Mouse (Mus musculus) monocyte, adult 5-6 weeks (primary cell): ENCODE results near the gene Ibtk. TPM values are rescaled to one million over a fixed set of nuclear protein-coding genes. Genes with fewer than 3 reads are reported as not detected.

Source experiments
- ATAC-seq: fragments of 153-309, 156-312 bp; replicated peaks from 2 replicates; pipeline ENCODE4 v1.8.0; 2017; ENCODE audit warnings: mild to moderate bottlenecking; ENCODE audit not compliant: low TSS enrichment, insufficient number of reproducible peaks, severe bottlenecking, poor library complexity, low FRiP score
- total RNA-seq: library from RNA; stranded (forward); fragments of 200-1000, 200-491, 200-594 nt; gene quantifications from 3 replicates; pipeline ENCODE4 v1.2.3, GENCODE M21; 2017

The Ibtk gene
- total RNA-seq, 1 experiment from 2014 or later = 57.6 TPM

- no peak for ATAC-seq
Measured at GRCm38 (mm10) chr9:85724078-85724477, 25.1 kb downstream of the Ibtk start.

- no peak for ATAC-seq
Measured at GRCm38 (mm10) chr9:85717336-85717735, 31.8 kb downstream of the Ibtk start.

- no peak for ATAC-seq
Measured at GRCm38 (mm10) chr9:85707302-85707701, 41.8 kb downstream of the Ibtk start.

- ATAC-seq = no peak
Measured at GRCm38 (mm10) chr9:85701981-85702380, 47.2 kb downstream of the Ibtk start.

GRCm38 (mm10) chr9:85695606-85696005 is 53.5 kb downstream of the Ibtk start:
- ATAC-seq = no peak

GRCm38 (mm10) chr9:85693231-85694116 is 55.7 kb downstream of the Ibtk start:
- ATAC-seq = no peak

- no peak; the same call in 1 of the 2 replicates for ATAC-seq
Measured at GRCm38 (mm10) chr9:85685010-85685409, 64.1 kb downstream of the Ibtk start.

GRCm38 (mm10) chr9:85675131-85675905 is 73.8 kb downstream of the Ibtk start:
- ATAC-seq = no peak

GRCm38 (mm10) chr9:85673907-85674481 is 75.1 kb downstream of the Ibtk start:
- no peak for ATAC-seq

GRCm38 (mm10) chr9:85671582-85672331 is 77.4 kb downstream of the Ibtk start:
- ATAC-seq = no peak

- ATAC-seq = no peak
Measured at GRCm38 (mm10) chr9:85664316-85664715, 84.8 kb downstream of the Ibtk start.

- ATAC-seq = no peak
Measured at GRCm38 (mm10) chr9:85663810-85664209, 85.3 kb downstream of the Ibtk start.

GRCm38 (mm10) chr9:85663091-85663490 is 86.0 kb downstream of the Ibtk start:
- no peak for ATAC-seq

- ATAC-seq = no peak
Measured at GRCm38 (mm10) chr9:85653401-85653800, 95.7 kb downstream of the Ibtk start.

- ATAC-seq = no peak
Measured at GRCm38 (mm10) chr9:85638276-85638675, 110.9 kb downstream of the Ibtk start.
